Mouse (Mus musculus) forebrain, embryonic 11.5 days (tissue): ENCODE data around the gene Fancd2. TPM values are rescaled to one million over a fixed set of nuclear protein-coding genes. Genes with fewer than 3 reads are reported as not detected.

Experiments
- ATAC-seq: fragments of 200-750 bp; cut with Nextera tagmentation; replicated peaks from 2 replicates; pipeline ENCODE4 v1.8.0; 2017; ENCODE audit warnings: moderate TSS enrichment; ENCODE audit not compliant: low FRiP score
- DNase-seq: peaks from one replicate; pipeline ENCODE4 v3.0.0-alpha.2; 2017; ENCODE audit warnings: low spot score
- H3K27ac ChIP-seq: fragments of 300-500 bp; sonication (generic); 2 replicates; pipeline ENCODE4 v1.5.1; 2014; ENCODE audit warnings: low read depth, low read length
- H3K27me3 ChIP-seq: fragments of 300-500 bp; sonication (generic); 2 replicates; pipeline ENCODE4 v1.6.1; 2014; ENCODE audit warnings: mild to moderate bottlenecking, low read length, mixed read lengths; ENCODE audit not compliant: control insufficient read depth, insufficient read depth
- H3K36me3 ChIP-seq: fragments of 300-500 bp; sonication (generic); 2 replicates; pipeline ENCODE4 v1.6.1; 2014; ENCODE audit warnings: mild to moderate bottlenecking, low read length, moderate library complexity, mixed read lengths; ENCODE audit not compliant: control insufficient read depth, insufficient read depth
- H3K4me1 ChIP-seq: fragments of 300-500 bp; sonication (generic); replicated peaks from 2 replicates; pipeline ENCODE4 v1.6.1; 2014; ENCODE audit warnings: low read length, mixed read lengths; ENCODE audit not compliant: control insufficient read depth, insufficient read depth
- H3K4me2 ChIP-seq: fragments of 300-500 bp; sonication (generic); 2 replicates; pipeline ENCODE4 v1.6.1; 2014; ENCODE audit warnings: low read depth, mild to moderate bottlenecking, low read length, moderate library complexity, mixed read lengths; ENCODE audit not compliant: severe bottlenecking
- H3K4me3 ChIP-seq: fragments of 300-500 bp; sonication (generic); 2 replicates; pipeline ENCODE4 v1.5.1; 2014; ENCODE audit warnings: low read depth, low read length
- H3K9ac ChIP-seq: fragments of 300-500 bp; sonication (generic); 2 replicates; pipeline ENCODE4 v1.6.1; 2014; ENCODE audit warnings: low read length
- H3K9me3 ChIP-seq: fragments of 300-500 bp; sonication (generic); 2 replicates; pipeline ENCODE4 v1.6.1; 2016; ENCODE audit warnings: low read length, mixed read lengths; ENCODE audit not compliant: control insufficient read depth
- WGBS: fragments of 180-500 bp; shearing (Covaris S2); extraction: QIAGEN DNeasy Blood & Tissue Kit; methylation state at CpG from one replicate; pipeline ENCODE4 v1.1.7; 2014; 5-methylcytosine and 5-hydroxymethylcytosine counted together
- polyA plus RNA-seq: library from polyadenylated mRNA; unstranded; fragments of >200 nt; fragmentation: Nextera tagmentation; extraction: Ambion mirVana; gene quantifications from 2 replicates; pipeline ENCODE4 v1.2.1, GENCODE M21; 2014

Gene Fancd2
- polyA plus RNA-seq, 1 experiment from 2014 or later, result 25.0 TPM

GRCm38 (mm10) chr6:113609293-113609692, 77.8 kb downstream of the Fancd2 start:
- H3K9me3 ChIP-seq, result no peaks in the 10 kb centered on the region; the same call in 1 of the 2 replicates
- peaks cover 8% of the 10 kb centered on the region; the same call in 1 of the 2 replicates for H3K4me1 ChIP-seq
- no peak overlapping the region for H3K9ac ChIP-seq
- WGBS, result 96% methylated on average over 7 of the region's 7 CpGs
- ATAC-seq, result no peak
- no peak overlapping the region for H3K27ac ChIP-seq
- no peak overlapping the region for H3K4me2 ChIP-seq
- H3K27me3 ChIP-seq, result no peaks in the 10 kb centered on the region
- no peak for DNase-seq
- no peak overlapping the region for H3K4me3 ChIP-seq
- H3K36me3 ChIP-seq, result peaks cover 3% of the 10 kb centered on the region; the same call in 1 of the 2 replicates

- Histone ChIP-seq H3K4me3 (no peak overlapping the region), H3K9me3 (no peaks in the 10 kb centered on the region; the same call in 1 of the 2 replicates), H3K4me1 (no peaks in the 10 kb centered on the region), H3K27ac (no peak overlapping the region), H3K36me3 (peaks cover 7% of the 10 kb centered on the region; the same call in 1 of the 2 replicates), H3K9ac (no peak overlapping the region), H3K4me2 (no peak overlapping the region), H3K27me3 (no peaks in the 10 kb centered on the region)
- DNase-seq, result no peak
- ATAC-seq, result no peak
- 90% methylated on average over 8 of the region's 8 CpGs for WGBS
These were observed 80.9 kb downstream of the Fancd2 start for GRCm38 (mm10) chr6:113612258-113612969.

GRCm38 (mm10) chr6:113614152-113614551, 82.7 kb downstream of the Fancd2 start:
- no peak overlapping the region for H3K4me3 ChIP-seq
- no peaks in the 10 kb centered on the region; the same call in 1 of the 2 replicates for H3K9me3 ChIP-seq
- DNase-seq (no peak), ATAC-seq (no peak)
- peaks cover 7% of the 10 kb centered on the region; the same call in 1 of the 2 replicates for H3K36me3 ChIP-seq
- H3K4me1 ChIP-seq, result no peaks in the 10 kb centered on the region
- no peak overlapping the region for H3K4me2 ChIP-seq
- H3K27me3 ChIP-seq, result no peaks in the 10 kb centered on the region
- H3K9ac ChIP-seq, result no peak overlapping the region
- no peak overlapping the region for H3K27ac ChIP-seq
- 98% methylated on average over 7 of the region's 7 CpGs for WGBS

- H3K4me3 ChIP-seq, result no peak overlapping the region
- 97% methylated on average over 8 of the region's 8 CpGs for WGBS
- peaks cover 7% of the 10 kb centered on the region; the same call in 1 of the 2 replicates for H3K36me3 ChIP-seq
- no peak overlapping the region for H3K4me2 ChIP-seq
- ATAC-seq (no peak), DNase-seq (no peak)
- no peak overlapping the region for H3K27ac ChIP-seq
- H3K9me3 ChIP-seq, result no peaks in the 10 kb centered on the region; the same call in 1 of the 2 replicates
- no peak overlapping the region for H3K9ac ChIP-seq
- no peaks in the 10 kb centered on the region for H3K4me1 ChIP-seq
- no peaks in the 10 kb centered on the region for H3K27me3 ChIP-seq
These were observed 83.5 kb downstream of the Fancd2 start for GRCm38 (mm10) chr6:113614997-113615396.

- no peaks in the 10 kb centered on the region for H3K27me3 ChIP-seq
- no peak overlapping the region for H3K4me2 ChIP-seq
- DNase-seq (no peak), ATAC-seq (no peak)
- 95% methylated on average over 4 of the region's 4 CpGs for WGBS
- no peaks in the 10 kb centered on the region for H3K4me1 ChIP-seq
- no peak overlapping the region for H3K27ac ChIP-seq
- H3K9ac ChIP-seq, result no peak overlapping the region
- H3K4me3 ChIP-seq, result no peak overlapping the region
- H3K36me3 ChIP-seq, result peaks cover 7% of the 10 kb centered on the region; the same call in 1 of the 2 replicates
- H3K9me3 ChIP-seq, result no peaks in the 10 kb centered on the region; the same call in 1 of the 2 replicates
These were observed 84.0 kb downstream of the Fancd2 start for GRCm38 (mm10) chr6:113615489-113615888.

GRCm38 (mm10) chr6:113623386-113623785, 91.9 kb downstream of the Fancd2 start:
- no peak for DNase-seq
- Histone ChIP-seq H3K27me3 (no peaks in the 10 kb centered on the region), H3K4me2 (no peak overlapping the region; the same call in 1 of the 2 replicates), H3K27ac (no peak overlapping the region), H3K36me3 (peaks cover 3% of the 10 kb centered on the region; the same call in 1 of the 2 replicates), H3K4me3 (peak overlapping the region; percentile 73), H3K9ac (no peak overlapping the region), H3K9me3 (no peaks in the 10 kb centered on the region), H3K4me1 (peaks cover 9% of the 10 kb centered on the region)
- whole genome bisulfite sequencing, result 69% methylated on average over 5 of the region's 5 CpGs
- ATAC-seq, result peak; percentile 10; the same call in 1 of the 2 replicates

- ATAC-seq, result peak; percentile 91
- no peaks in the 10 kb centered on the region for H3K9me3 ChIP-seq
- peak within 1 kb of the TSS; percentile 73 for H3K4me3 ChIP-seq
- no peaks in the 10 kb centered on the region for H3K27me3 ChIP-seq
- peak within 1 kb of the TSS; percentile 75 for H3K27ac ChIP-seq
- peaks cover 3% of the 10 kb centered on the region; the same call in 1 of the 2 replicates for H3K36me3 ChIP-seq
- H3K9ac ChIP-seq, result peak within 1 kb of the TSS; percentile 89
- H3K4me2 ChIP-seq, result peak within 1 kb of the TSS; percentile 76
- DNase-seq, result peak; percentile 94
- under 1% methylated on average over 71 of the region's 76 CpGs for WGBS
- H3K4me1 ChIP-seq, result peaks cover 9% of the 10 kb centered on the region
These were observed 92.7 kb downstream of the Fancd2 start, which contains the start of gene Vhl for GRCm38 (mm10) chr6:113623941-113624751. TSS of gene Vhl (plus strand) at chr6:113623959.

- Histone ChIP-seq H3K9me3 (no peaks in the 10 kb centered on the region), H3K36me3 (peaks cover 3% of the 10 kb centered on the region; the same call in 1 of the 2 replicates), H3K27ac (no peak overlapping the region), H3K9ac (peak overlapping the region; percentile 89), H3K4me3 (peak overlapping the region; percentile 73), H3K4me1 (peaks cover 9% of the 10 kb centered on the region), H3K27me3 (no peaks in the 10 kb centered on the region), H3K4me2 (peak overlapping the region; percentile 76)
- 59% methylated on average over 5 of the region's 5 CpGs for WGBS
- DNase-seq (no peak), ATAC-seq (no peak)
These were observed 93.7 kb downstream of the Fancd2 start for GRCm38 (mm10) chr6:113624989-113625770.
